Mouse (Mus musculus) small intestine, adult 2 months (tissue): ENCODE measurements around the gene Fig4. TPM values are rescaled to one million over a fixed set of nuclear protein-coding genes. Genes with fewer than 3 reads are reported as not detected.

ENCODE experiments used
- H3K27ac ChIP-seq: fragments of 200-500 bp; 2 replicates; pipeline ENCODE4 v1.5.1; 2012; ENCODE audit warnings: low read depth, low read length, control low read depth, inconsistent platforms; ENCODE audit not compliant: insufficient read depth
- H3K27me3 ChIP-seq: fragments of 200-500 bp; 2 replicates; pipeline ENCODE4 v1.6.1; 2012; ENCODE audit warnings: mild to moderate bottlenecking, moderate library complexity, low read length, inconsistent platforms; ENCODE audit not compliant: control insufficient read depth, insufficient read depth
- H3K36me3 ChIP-seq: fragments of 200-500 bp; 2 replicates; pipeline ENCODE4 v1.6.1; 2012; ENCODE audit warnings: mild to moderate bottlenecking, low read length, control low read depth, inconsistent platforms; ENCODE audit not compliant: control insufficient read depth, insufficient read depth
- H3K4me1 ChIP-seq: fragments of 200-500 bp; 2 replicates; pipeline ENCODE4 v1.6.1; 2012; ENCODE audit warnings: low read length, inconsistent platforms, mixed read lengths; ENCODE audit not compliant: control insufficient read depth, insufficient read depth, insufficient read length
- H3K4me3 ChIP-seq: fragments of 200-500 bp; 2 replicates; pipeline ENCODE4 v1.5.1; 2012; ENCODE audit warnings: low read depth, mild to moderate bottlenecking, control low read depth, inconsistent platforms, low read length, moderate library complexity
- CTCF ChIP-seq: fragments of 200-500 bp; IDR thresholded peaks from 2 replicates; pipeline ENCODE4 v1.5.1; 2012; ENCODE audit warnings: low read depth, mild to moderate bottlenecking, control low read depth, inconsistent platforms, low read length, moderate library complexity, mixed read lengths; ENCODE audit not compliant: insufficient replicate concordance, insufficient read length; ENCODE audit errors: extremely low read depth
- POLR2A ChIP-seq: fragments of 200-500 bp; IDR thresholded peaks from 2 replicates; pipeline ENCODE4 v1.6.1; 2012; ENCODE audit warnings: low read depth, mild to moderate bottlenecking, control low read depth, inconsistent platforms, low read length, moderate library complexity
- WGBS: fragments of 180-500 bp; shearing (Covaris S2); methylation state at CpG from one replicate; pipeline ENCODE4 v1.1.7; 2018; 5-methylcytosine and 5-hydroxymethylcytosine counted together
- polyA plus RNA-seq: library from polyadenylated mRNA; depleted of rRNA; stranded (reverse); fragments of >200 nt; gene quantifications from 2 replicates; pipeline ENCODE4 v1.2.3, GENCODE M21; 2012

Gene Fig4
- polyA plus RNA-seq, 1 experiment, result 7.6 TPM

- Histone ChIP-seq H3K27me3 (no peaks in the 10 kb centered on the region), H3K27ac (no peak overlapping the region), H3K4me3 (no peak overlapping the region), H3K36me3 (no peaks in the 10 kb centered on the region), H3K4me1 (no peaks in the 10 kb centered on the region)
- no peak for TF ChIP-seq CTCF
- TF ChIP-seq POLR2A, result no peak
- 63% methylated on average over 2 of the region's 2 CpGs for WGBS
Observed at GRCm38 (mm10) chr10:41163108-41163507, 140.0 kb downstream of the Fig4 start.

GRCm38 (mm10) chr10:41157296-41157695 is 145.8 kb downstream of the Fig4 start:
- Histone ChIP-seq H3K27ac (no peak overlapping the region), H3K4me1 (no peaks in the 10 kb centered on the region), H3K27me3 (no peaks in the 10 kb centered on the region), H3K4me3 (no peak overlapping the region), H3K36me3 (no peaks in the 10 kb centered on the region)
- WGBS, result 86% methylated on average over 2 of the region's 2 CpGs
- TF ChIP-seq POLR2A (no peak), CTCF (no peak)

GRCm38 (mm10) chr10:41156693-41157092 is 146.4 kb downstream of the Fig4 start:
- TF ChIP-seq CTCF (no peak), POLR2A (no peak)
- H3K4me1 ChIP-seq, result no peaks in the 10 kb centered on the region
- WGBS, result 28% methylated on average over 1 of the region's 1 CpGs

GRCm38 (mm10) chr10:41153229-41153750 is 149.8 kb downstream of the Fig4 start:
- WGBS, result 84% methylated on average over 5 of the region's 5 CpGs
- no peak overlapping the region for H3K4me3 ChIP-seq
- no peak overlapping the region for H3K27ac ChIP-seq
- no peak for TF ChIP-seq CTCF
- no peak for TF ChIP-seq POLR2A
- H3K4me1 ChIP-seq, result no peaks in the 10 kb centered on the region
- H3K36me3 ChIP-seq, result no peaks in the 10 kb centered on the region
- H3K27me3 ChIP-seq, result no peaks in the 10 kb centered on the region

More at GRCm38 (mm10) chr10:41156693-41157092, 146.4 kb downstream of the Fig4 start:
- Histone ChIP-seq H3K4me3 (no peak overlapping the region), H3K27me3 (no peaks in the 10 kb centered on the region), H3K36me3 (no peaks in the 10 kb centered on the region), H3K27ac (no peak overlapping the region)

GRCm38 (mm10) chr10:41151901-41152300 is 151.2 kb downstream of the Fig4 start:
- Histone ChIP-seq H3K27ac (no peak overlapping the region), H3K4me1 (no peaks in the 10 kb centered on the region), H3K36me3 (no peaks in the 10 kb centered on the region), H3K27me3 (no peaks in the 10 kb centered on the region), H3K4me3 (no peak overlapping the region)
- 80% methylated on average over 4 of the region's 4 CpGs for WGBS
- TF ChIP-seq POLR2A (no peak), CTCF (no peak)

GRCm38 (mm10) chr10:41151441-41151840 is 151.6 kb downstream of the Fig4 start:
- WGBS, result 46% methylated on average over 18 of the region's 18 CpGs
- H3K27me3 ChIP-seq, result no peaks in the 10 kb centered on the region
- TF ChIP-seq POLR2A (no peak), CTCF (no peak)
- H3K36me3 ChIP-seq, result no peaks in the 10 kb centered on the region
- no peaks in the 10 kb centered on the region for H3K4me1 ChIP-seq
- H3K27ac ChIP-seq, result no peak overlapping the region
- H3K4me3 ChIP-seq, result no peak overlapping the region

GRCm38 (mm10) chr10:41151021-41151420 is 152.0 kb downstream of the Fig4 start:
- H3K27me3 ChIP-seq, result no peaks in the 10 kb centered on the region
- H3K4me3 ChIP-seq, result no peak overlapping the region
- TF ChIP-seq CTCF, result no peak
- no peak for TF ChIP-seq POLR2A
- no peaks in the 10 kb centered on the region for H3K36me3 ChIP-seq
- WGBS, result 58% methylated on average over 10 of the region's 10 CpGs
- no peaks in the 10 kb centered on the region for H3K4me1 ChIP-seq
- no peak overlapping the region for H3K27ac ChIP-seq
